Mouse (Mus musculus) small intestine, adult 2 months (tissue): ENCODE data around the gene Xylt1.

ENCODE experiments used
- CTCF ChIP-seq: fragments of 200-500 bp; IDR thresholded peaks from 2 replicates; pipeline ENCODE4 v1.5.1; 2012; ENCODE audit warnings: low read depth, mild to moderate bottlenecking, control low read depth, inconsistent platforms, low read length, moderate library complexity, mixed read lengths; ENCODE audit not compliant: insufficient replicate concordance, insufficient read length; ENCODE audit errors: extremely low read depth
- POLR2A ChIP-seq: fragments of 200-500 bp; IDR thresholded peaks from 2 replicates; pipeline ENCODE4 v1.6.1; 2012; ENCODE audit warnings: low read depth, mild to moderate bottlenecking, control low read depth, inconsistent platforms, low read length, moderate library complexity

- TF ChIP-seq CTCF (no peak), POLR2A (no peak)
These were observed 240.8 kb downstream of the Xylt1 start for GRCm38 (mm10) chr7:117621566-117621965.
